Mouse (Mus musculus) embryo, embryonic 11 days (tissue): ENCODE data around the gene Ccin.
A peak's percentile ranks its signal among the peaks of the same experiment; 100 is the strongest.

ENCODE experiments used
- DNase-seq: peaks from one replicate; pipeline ENCODE4 v3.0.0-alpha.2; 2015

Ccin gene

DNA sequence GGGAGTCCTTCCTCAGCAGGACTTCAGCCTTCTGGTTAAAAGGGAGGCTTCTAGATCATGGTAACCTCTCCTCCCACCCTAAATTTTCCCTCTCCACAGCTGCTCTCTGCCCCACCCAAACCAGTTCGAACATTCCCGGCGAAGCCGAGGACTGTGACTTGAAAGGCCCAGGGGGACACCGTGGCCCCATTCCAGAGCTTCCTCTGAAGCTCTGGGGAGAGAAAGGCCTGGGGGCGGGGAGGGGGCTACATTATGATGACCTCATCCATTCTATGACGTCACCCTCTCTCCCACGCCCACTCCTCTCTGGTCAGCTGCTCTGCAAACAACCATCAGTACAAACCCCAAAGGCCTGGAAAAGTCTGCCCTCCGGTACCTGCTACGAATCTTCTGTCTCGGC is at the start of gene Ccin:
TSS of gene Ccin (plus strand) at position 303 of the 400 bp plus-strand sequence.
- no peak for DNase-seq

- DNase-seq: no peak
These were observed 47.1 kb upstream of the Ccin start for GRCm38 (mm10) chr4:43936186-43936585.

DNA sequence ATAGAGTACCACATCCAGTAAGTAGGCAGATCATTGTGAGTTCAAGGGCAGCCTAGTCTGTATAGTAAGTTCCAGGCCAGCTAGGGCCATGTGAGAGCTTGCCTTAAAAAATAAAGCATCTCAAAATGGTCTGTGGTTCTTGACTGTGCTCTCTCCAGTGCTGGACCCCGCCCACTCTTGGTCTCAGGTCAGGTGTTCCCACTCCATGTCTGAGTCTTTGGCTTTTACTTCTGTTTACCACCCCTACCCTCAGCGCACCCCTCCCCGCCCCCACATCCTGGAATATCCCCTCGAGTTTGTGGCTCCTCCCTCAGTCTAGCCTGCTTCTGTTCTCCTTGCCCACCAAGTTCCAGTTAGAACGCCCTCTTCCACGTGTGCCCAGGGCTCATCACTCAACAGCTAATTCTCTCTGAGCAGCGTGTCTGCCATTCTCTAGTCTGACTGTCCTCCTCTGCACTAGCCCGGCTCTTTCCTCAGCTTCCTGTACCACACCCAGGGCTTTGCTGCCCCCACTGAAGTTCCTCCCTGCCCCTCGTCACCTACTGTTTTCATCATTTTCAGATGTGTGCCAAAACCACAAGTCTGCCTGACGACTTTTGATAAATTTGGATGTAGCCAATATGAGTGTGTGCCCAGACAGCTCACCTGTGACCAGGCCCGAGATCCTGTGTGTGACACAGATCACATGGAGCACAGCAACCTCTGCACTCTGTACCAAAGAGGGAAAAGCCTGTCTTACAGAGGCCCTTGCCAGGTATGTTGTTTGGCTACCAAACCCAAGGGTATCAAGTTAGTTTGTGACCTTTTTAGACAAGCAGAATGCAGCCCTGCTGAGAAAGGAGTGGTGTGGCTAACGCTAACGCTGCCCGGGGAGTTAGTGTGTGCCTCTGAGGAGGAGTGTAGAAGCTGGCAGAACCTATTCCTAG is 46.3 kb upstream of the Ccin start:
- DNase-seq: no peak

- no peak for DNase-seq
These were observed 42.0 kb upstream of the Ccin start for GRCm38 (mm10) chr4:43941315-43941714.

- no peak for DNase-seq
These were observed 40.9 kb upstream of the Ccin start for GRCm38 (mm10) chr4:43942421-43942820.

DNA sequence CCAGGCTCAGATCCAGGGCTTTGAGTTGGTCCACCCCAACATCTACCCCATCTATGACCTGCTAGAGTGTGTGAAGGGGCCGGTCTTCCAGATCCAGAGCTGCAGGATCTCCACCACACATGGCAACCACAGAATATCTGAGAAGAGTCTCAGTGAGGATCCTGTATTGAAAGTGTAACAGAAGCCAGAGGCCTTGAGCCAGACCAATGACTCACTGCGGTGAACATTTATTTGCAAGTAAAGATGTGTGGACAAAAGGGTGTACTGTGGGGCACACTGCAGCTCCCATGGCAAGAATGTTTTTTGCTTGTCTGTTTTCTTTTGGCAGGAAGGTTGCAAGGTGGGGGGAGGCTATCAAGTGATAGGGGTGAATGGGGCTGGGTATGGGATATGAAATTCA is 35.7 kb upstream of the Ccin start:
- no peak for DNase-seq

DNA sequence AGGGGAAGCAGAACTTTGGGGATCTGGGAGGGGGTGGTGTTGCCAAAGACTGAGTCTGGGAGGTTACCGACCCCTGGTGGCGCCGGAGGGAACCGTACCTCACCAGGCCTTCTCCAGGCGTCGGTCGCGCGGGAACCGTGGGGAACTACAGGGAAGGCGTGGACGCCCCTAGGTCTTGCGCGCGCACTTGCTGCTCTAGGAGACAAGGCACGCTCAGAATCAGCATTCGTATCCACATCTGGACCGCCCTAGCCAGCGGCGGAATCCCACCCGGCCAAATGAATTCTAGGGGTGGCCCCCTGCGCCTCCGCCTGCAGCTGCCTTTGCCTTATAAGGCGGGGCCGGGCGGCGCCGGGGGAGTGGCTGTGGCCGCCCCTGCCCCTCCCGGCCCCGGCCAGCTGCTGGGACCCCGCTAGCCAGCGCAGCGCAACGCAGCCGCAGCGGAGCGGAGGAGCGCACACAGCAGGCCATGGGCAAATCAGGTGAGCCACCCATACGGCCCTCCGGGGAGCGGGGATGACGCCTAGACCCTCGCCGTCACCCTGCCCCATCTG is 25.9 kb upstream of the Ccin start, which contains the start of gene Glipr2:
TSS of gene Glipr2 (plus strand) at position 110 of the 554 bp plus-strand sequence.
- DNase-seq: peak; percentile 95

GRCm38 (mm10) chr4:43957846-43958461 is 25.3 kb upstream of the Ccin start:
- peak; percentile 86 for DNase-seq

- DNase-seq: no peak
These were observed 23.6 kb upstream of the Ccin start for GRCm38 (mm10) chr4:43959523-43960179.

- no peak for DNase-seq
These were observed 23.1 kb upstream of the Ccin start for GRCm38 (mm10) chr4:43960207-43960606.

GRCm38 (mm10) chr4:43964326-43964833 is 18.9 kb upstream of the Ccin start:
- DNase-seq: no peak

DNA sequence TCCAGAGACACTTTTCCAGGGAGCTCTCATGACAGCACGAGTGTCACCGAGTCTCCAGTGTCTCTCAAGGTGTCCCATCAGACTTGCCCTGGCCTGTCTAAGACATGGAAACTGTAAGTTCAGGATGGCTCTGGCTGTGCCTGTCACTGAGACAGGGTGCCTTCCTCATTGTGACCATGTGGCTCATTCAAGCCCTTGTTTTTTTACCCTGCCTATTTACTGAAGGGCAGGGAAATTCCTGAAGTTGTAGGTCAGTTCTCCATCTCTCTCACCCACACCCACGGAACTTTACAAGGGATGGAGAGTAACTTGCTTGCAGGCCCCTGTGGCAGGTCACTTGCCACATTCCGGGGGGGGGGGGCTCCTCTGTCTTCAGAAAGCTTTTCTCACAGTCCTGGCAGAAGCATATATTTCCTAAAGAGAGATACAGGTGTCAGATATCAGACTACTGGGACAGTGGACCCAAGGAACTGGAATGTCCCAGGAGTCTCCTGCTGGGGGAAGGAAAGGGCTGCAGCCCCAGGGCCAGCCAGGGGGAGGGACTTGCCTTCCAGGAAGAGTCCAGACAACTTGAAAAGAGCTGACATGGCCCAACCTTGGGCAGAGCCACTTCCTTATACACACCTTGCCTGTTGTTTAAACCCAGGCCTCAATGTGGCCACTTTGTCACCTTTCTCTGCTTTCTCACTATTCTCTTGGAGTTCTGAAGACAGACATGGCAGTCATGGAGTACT is 18.2 kb upstream of the Ccin start:
- DNase-seq: no peak

DNA sequence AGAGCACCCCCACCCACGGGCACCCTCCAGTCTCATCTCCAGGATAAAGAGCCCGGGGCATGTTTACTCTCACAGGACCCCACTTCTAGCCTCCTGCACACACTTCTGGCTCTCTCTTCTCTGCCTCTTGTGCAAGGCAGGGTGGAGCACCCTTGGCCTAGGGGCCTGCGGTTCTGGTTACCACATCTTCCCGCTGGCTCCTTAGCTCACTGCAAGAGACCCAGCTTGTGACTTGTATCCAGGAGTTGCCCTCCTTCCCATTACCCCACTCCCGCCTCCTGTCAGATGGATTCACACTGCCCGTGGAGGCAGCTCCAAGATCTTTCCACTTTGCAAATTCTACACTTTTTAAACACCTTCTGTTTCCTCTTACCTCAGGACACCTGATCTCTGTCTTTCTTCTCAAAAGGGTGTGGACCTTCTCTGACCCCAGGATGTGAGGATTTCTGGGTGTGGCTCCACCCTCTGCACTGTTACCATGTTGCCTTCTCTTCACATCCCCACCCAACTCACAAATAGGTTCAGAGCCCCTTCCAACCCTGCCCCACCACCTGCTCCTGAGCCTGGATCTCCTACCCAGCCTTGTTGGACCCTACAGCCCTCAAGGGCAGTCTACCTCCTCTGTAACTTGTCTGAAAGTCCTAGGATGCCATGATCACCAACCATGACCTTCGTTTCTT is 17.3 kb upstream of the Ccin start:
- DNase-seq: no peak

GRCm38 (mm10) chr4:43968650-43969049 is 14.6 kb upstream of the Ccin start:
- peak; percentile 42 for DNase-seq

DNA sequence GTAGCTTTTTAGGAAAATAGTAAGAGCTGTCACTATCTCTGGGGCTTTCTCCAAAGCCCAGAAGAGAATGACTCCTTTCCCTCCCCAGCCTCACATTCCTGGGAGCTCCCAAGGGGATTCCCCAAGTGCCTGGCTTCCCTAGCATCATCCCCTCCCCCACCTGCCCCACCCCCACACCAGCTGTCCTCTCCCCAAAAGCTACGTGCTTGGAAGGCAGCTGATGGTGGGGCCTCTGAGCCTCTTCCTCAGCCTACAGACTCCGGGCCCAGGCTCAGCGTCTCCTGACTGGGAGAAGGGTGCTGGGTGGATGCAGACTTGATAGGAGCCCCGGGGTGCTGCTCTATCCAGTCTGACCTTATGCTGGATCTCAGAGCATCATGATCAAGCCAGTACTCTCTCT is 13.9 kb upstream of the Ccin start:
- peak; percentile 63 for DNase-seq

DNA sequence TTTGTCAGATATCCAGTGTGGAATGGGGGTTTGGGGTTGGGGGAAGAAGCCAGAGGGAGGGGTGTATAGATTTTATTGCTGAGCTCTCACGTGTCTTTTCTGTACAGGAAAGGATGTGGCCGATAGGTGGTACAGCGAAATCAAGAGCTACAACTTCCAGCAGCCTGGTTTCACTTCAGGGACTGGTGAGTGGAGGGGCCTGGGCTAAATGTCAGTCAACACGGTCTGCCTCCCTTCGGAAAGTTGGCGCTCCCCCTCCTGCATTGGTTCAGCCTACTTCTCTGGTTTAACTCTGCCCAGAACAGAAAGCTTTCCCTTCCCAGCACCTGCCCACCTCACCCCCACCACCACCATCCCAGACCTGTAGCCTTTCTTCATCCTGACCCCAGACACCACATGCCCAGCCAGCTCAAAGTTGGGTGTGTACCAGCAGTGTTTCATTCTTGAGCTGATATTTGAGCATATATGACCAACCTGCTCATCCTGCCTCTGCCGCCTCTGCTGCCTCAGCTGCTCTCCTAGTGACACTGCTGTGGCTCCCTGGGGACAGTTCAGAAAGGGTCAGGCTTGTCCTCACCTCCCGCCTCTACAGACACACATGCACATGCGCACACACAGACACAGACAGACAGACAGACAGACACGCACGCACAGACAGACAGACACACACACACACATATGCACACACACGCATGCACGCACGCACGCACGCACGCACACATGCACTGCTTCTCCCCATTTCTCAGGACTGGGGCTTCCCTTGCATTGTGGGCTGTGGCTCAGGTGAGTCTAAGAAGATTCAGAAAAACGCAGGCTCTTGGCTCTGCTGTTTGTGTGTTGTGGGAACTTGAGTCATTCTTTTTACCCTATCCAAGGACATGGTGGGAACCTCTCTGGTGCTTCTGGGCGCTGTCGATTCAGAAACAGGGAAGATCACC is 12.6 kb upstream of the Ccin start:
- DNase-seq: no peak

DNA sequence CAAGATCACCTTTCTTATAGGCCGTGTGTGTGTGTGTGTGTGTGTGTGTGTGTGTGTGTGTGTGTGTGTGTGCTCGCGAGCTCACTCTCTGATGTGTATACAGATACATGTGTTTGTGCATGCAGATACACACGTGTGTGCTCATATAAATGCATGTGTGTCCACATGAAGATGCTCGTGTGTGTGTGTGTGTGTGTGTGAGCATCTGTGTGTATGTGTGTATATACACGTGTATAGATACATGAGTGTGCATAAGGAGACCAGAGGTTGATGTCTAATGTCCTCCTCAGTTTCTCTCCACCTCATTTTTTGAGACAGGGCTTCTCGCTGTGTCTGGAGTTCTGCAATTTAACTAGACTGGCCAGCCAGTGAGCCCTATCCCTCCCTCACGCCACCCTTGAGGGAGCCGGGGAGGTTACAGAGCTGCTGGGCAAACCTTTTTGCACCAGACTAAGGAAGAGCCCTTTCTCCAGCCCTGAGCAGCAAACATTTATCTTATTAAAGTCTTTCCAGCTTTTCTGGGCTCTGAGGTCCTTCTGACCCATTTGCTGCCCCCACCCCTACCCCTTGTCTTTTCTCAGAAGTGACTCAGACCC is 11.6 kb upstream of the Ccin start:
- no peak for DNase-seq

DNA sequence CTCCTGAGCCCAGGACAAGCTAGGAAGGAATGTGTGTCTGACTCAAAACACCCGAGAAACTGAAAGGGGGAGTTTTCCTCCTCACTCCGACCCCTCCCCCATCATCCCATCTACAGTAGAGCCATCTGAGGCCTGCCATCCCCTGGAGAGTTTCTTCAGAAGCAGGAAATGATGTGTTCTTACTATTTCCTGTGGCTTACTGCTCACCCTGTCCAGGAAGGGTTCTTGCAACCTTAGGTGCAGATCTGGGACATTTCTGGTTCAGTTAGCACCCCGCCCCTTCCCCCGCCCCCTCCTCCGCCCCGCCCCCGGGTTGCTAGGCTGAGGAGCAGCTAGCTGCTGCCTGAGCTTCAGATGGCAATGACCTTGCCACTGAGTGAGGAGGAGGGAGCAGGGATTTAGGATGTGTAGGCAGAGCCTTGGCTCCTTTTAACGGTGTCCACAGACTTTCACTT is 11.1 kb upstream of the Ccin start:
- peak; percentile 81 for DNase-seq

GRCm38 (mm10) chr4:43973526-43973981 is 9.7 kb upstream of the Ccin start:
- no peak for DNase-seq
